Comparison of ENCODE assay signal across 18 mouse cellular contexts in the genomic region with DNA sequence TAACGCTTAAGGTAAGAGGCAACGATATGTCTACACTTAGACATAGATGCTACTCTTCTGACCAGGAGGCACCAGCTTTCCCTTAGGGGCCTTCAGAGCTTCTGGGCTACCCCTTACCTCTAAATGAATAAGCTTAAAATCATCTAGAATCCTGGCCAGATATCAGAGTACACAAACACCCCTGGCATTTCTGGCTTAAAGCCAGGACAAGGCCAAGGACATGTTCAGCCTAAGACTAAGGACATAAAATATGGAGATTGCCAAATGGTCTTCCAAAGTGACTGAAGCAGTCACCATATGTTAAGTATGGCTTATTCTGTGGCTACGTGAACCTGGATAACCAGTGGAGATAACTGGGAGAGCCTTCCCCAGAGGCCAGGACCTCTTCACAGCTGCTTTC.
"Had no signal": no experiment of that assay in that cellular context is flagged by ENCODE, and none has a peak within 500 bp of the region (broad histone marks: within the 10 kb centered on the region; RNA-seq: fewer than 3 reads in every experiment).

No protein-coding gene starts in this region.

- H3K27me3 ChIP-seq: midbrain, embryonic 12.5 days; neural tube, embryonic 13.5 days; neural tube, embryonic 15.5 days had no signal

- H3K4me2 ChIP-seq: lung, embryonic 14.5 days; midbrain, embryonic 12.5 days; neural tube, embryonic 13.5 days; neural tube, embryonic 15.5 days had no signal

- H3K27ac ChIP-seq: midbrain, embryonic 10.5 days; midbrain, embryonic 12.5 days; neural tube, embryonic 13.5 days; neural tube, embryonic 15.5 days had no signal

- DNase-seq: lung, embryonic 14.5 days; lung, postnatal 10 days; lung, postnatal 4 days; midbrain, embryonic 14.5 days; retina, postnatal 1 day; right cerebral cortex, adult 18-20 months; right cerebral cortex, postnatal 25 days; right cerebral cortex, postnatal 4 days; spleen, adult 18-20 months; thymus, adult 2 months; thymus, postnatal 25 days; thymus, postnatal 4 days had no signal

- H3K36me3 ChIP-seq: midbrain, embryonic 10.5 days; midbrain, embryonic 12.5 days; neural tube, embryonic 13.5 days; neural tube, embryonic 15.5 days had no signal

- H3K4me1 ChIP-seq: midbrain, embryonic 10.5 days; midbrain, embryonic 12.5 days; neural tube, embryonic 13.5 days; neural tube, embryonic 15.5 days had no signal

- H3K4me3 ChIP-seq: midbrain, embryonic 10.5 days; midbrain, embryonic 12.5 days; myocyte; neural tube, embryonic 13.5 days; neural tube, embryonic 15.5 days had no signal

- H3K9me3 ChIP-seq: midbrain, embryonic 10.5 days; midbrain, embryonic 12.5 days; neural tube, embryonic 13.5 days; neural tube, embryonic 15.5 days had no signal

- H3K9ac ChIP-seq: lung, embryonic 14.5 days; midbrain, embryonic 12.5 days; neural tube, embryonic 13.5 days; neural tube, embryonic 15.5 days had no signal

- ATAC-seq: midbrain, embryonic 16.5 days had no signal
